Mouse (Mus musculus) cerebellum, adult 11 months (tissue): Measurements from ENCODE around the gene Myo1b.

Experiments used
- DNase-seq: peaks from one replicate; pipeline ENCODE4 v3.0.0; 2022

Myo1b gene

DNA sequence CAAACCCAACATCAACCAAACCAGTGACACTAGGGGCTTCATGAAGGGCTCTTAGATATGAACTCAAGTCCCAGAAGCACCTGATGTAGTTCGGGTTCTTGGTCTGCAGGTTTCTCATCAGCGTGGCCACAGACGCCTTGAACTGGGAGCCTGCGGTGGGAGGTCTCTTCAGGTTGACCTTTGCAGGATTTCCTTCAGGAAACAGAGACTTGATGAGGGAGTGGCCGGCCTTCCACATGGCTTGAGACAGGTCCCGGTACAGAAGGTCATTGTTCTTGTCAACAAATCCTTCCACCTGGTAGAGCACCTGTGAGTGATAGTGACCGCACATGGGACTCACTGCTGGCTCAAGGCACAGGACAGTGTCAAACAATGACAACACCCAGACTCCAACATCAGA is 137.6 kb downstream of the Myo1b start:
- no peak for DNase-seq

DNA sequence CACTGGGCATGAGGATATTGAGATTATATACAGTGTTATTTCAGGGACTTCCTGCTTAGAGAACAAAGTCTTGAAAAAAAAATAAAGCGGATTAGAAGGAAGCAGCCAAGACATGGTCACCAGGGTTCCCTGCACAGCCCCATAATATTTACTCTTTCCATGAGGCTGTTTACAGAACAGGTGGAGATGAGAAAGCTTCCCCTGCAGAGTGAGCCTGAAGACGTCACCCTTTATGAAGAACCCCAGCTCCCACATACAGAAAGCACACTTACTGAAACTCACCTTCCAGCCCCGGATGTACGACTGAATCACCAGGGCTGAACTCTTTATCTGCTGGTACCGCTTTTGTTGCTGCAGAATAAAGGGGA is 145.4 kb downstream of the Myo1b start:
- no peak for DNase-seq

DNA sequence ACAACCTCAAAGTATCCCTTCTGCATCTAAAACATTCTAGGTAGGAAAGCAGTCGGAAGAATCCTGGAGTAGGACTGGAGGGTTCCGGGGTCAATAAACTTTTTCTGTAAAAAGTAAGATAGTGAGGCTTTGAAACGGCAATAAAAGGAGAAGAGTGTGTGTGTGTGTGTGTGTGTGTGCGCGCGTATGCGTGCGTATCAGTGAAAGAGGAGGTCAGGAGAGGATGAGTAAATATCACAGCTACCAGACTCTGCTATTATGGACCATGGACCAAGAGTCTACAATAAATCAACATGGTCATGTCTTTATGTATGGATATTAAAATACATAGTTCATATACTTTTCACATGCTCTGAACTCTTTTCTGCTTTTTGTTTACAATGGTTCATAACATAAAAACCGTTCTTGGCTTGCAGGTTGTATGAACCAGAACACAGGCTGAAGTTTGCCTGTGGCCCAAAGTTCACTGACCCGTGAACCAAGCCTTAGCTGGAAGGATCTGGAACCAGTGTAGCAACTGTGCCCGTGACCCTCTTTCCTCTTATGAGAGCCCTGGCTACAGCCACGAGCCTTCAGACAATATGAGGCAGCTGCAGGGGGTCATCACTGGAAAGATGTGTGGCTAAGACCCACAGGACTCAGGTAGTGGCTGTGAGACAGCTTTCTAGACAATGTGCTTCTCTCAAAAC is 145.9 kb downstream of the Myo1b start:
- no peak for DNase-seq

DNA sequence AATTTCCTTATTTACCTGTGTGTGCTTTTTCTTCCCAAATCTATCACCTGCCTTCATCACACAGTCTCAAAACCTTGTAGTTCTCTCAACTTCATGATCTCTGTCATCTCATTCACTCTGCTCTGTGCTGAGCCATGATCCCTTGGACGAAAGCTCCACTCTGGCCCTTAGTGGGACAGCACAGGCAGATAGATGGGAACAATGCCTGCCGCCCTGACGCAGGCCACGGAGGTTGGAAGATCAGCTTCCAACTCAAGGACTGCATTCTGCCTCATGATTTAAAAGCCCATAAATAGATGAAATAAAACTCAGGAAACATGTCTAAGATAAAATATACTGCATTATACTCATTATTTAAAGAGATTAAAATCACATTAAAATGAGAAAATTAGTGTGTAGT is 149.6 kb downstream of the Myo1b start:
- DNase-seq: no peak

DNA sequence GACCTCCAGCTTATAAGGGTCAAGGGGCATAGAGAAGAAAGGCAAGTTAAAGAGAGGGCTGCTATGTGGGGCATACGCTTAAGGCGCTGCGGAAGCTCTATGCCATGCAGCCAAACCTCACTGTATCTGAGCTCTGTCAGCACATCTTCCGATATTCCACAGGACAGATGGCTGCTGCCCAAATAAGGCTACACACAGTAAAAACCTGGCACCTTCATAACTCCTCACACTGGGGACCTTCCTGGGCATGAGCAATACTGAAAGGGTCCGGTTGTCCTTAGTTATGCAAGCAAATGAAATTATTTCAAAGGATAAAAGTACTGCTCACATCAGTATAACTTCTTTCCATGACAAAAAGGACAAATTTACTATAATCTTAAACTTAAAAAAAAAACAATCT is 150.7 kb downstream of the Myo1b start:
- DNase-seq: peak; percentile 12

DNA sequence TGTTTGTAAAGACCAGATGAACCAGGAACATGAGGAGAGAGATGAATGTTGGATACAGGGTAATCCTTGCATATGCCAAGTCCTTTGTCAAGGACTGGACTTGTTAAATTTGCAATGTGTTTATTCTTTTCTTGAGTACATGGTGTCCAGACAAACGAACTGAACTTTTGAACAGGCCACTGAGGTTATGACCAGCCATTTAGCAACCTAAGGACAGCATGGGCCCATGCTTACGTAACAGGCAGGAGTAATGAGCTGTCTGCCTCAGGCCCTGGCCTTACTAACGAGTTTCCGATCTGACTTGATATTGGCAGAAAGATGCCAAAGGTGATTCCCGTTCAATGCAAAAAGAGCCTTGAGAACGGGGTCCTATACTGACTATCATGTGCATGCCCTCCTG is 156.2 kb downstream of the Myo1b start:
- no peak for DNase-seq

DNA sequence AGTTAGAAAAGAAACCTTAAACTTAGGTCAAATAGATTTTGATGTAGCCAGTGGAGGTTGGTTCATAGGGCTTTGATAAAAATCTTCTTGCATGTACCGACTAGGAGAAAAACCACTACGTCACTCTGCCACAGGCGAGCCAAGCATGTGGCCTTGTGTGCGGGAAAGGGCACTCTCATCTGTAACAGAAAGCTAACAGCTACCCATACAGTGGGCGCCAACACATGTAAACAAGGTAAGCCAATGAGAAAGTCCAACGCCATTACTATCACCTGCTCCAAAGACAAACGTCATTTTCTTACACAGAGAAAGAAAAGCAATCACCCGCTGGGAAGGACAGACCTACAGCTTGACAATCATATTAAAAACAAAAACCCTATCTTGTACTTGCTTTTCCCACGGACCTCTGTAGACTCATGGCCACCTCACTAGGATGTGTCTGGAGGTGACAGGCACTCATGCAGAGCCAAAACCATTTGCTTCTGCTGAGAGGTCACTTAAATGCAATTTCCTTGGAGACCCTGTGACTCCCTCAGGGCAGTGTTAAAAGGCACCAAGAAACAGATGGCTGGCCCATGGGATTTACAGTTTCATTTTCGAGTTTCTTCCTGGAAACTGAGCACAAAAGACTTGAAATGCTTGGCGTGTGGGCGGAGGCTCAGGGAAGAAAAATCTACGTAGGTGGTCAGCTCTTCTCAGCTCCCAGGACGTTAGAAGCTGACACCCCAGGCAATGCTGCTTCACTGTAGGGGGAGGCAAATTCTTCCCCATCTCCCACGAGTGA is 157.4 kb downstream of the Myo1b start:
- DNase-seq: no peak

DNA sequence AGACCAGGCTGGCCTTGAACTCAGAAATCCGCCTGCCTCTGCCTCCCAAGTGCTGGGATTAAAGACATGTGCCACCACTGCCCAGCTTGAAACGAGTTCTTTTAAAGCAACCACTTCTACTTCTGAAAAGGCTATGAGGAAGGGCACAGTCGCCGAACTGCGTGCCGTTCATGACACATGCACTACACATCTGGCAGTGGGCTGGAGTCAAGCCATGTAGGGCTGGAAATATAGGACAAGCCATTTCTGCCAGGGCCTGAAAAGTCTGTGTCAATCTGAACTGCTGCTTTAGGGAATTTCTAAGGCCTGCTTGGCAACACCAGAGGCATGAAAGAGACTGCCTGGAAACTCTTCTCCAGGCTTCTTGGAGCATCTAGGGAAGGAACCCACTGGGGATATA is 162.2 kb downstream of the Myo1b start:
- DNase-seq: no peak

DNA sequence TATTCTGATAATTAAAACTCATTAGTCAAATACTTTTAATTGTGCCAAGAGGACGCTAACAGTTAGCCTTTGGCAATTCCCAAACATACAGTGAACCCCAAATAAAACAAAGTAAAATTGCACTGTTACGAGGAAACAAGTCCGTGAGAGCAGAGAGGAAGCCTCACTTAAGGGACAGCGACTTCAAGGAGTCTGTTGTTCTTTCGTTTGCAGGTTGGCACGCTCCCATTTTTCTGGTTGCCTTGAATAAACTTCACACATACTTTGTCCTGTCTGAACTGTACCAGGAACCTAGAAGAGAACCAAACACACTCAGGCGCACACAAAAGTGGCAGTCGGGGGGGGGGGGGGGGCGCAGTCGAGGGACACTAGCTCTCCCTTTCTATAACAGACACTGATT is 164.9 kb downstream of the Myo1b start:
- no peak for DNase-seq

DNA sequence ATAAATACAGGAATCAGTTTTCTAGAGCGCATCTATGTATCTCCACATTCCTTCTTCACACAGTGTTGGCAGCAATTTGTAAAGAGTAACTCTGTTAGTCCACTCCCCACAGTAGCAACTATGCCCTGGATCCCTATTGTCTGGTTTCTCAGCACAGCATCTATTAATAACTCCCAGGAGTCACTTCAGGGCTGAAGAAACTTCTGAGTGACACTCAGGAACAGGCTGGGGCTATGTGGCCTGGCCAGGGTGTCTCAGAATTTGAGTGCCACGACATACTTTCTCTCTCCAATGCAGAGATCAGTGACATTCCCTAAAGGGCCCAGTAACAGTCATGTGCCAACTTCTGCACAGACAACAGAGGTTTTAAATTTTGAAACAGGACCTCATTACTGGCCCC is 167.6 kb downstream of the Myo1b start:
- no peak for DNase-seq

DNA sequence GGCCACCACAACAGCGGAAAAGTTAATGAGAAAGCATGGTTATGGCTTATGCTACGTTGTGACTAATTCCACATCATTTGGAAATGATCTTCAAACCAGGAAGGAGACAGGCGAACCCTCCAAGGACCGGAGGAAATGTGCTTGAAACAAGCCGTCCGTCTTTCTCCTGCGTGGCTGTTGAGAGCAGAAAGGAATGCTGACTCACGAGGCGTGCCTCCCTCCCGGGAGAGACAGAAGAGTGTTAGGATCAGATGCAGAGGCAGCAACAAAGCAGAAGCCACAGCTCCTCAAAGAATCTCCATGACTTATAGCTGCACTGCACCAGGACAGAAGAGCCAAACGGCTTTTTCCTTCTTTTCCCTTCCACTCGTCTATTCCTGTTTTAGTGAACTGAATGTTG is 168.4 kb downstream of the Myo1b start:
- no peak for DNase-seq

DNA sequence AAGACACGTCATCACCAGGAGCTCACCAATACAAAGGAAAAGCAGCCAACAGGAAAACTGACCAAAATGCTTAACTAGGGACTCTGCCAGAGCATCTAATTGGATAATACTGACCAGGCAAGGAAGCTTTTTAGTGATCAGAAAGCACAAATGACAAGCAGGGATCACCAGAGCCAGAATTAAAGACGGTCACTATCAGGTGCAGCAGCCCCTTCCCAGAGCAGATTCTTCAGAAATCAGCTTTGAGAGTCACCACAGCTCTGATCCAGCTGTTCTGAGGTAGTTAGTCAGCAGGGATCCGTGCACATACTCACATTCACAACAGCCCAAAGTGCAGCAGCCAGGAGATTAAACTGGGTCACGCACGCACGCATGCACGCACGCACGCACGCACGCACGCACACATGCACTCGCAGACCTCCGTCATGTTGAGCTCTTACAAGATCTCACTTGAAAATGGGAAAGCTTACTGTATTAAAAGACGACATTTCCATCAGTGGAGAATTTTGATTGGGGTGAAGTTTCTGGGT is 169.1 kb downstream of the Myo1b start:
- no peak for DNase-seq

DNA sequence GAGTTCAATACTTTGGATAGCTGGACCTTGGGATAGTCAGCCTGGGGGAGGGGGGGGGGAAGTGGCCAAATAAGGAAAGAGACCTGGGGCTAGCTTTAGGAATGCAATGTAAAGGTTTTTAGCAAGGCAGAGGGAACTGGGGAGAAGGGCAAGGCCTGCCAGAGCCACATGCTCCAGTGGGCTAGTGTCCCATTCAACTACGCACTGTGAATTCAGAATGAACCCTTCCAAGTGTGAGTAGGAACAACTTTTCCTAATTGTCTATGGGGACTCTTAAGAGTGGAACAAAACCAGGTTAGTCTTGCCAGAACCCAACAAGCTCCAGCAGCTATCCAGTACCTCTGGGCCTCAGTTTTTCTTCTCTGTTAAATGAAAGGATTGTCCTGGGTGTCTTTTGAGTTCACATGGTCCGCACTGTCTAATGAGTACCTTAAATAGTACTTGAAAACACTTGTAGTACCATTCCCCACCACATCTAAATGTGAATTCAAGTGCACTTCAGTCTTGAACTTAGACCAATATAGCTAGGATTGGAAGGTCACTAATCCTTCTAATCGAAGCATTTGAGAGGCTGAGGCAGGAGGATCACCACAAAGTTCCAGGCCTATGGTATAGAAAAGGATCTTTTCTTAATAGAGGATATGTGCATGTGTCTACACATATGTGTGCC is 172.0 kb downstream of the Myo1b start:
- no peak for DNase-seq

DNA sequence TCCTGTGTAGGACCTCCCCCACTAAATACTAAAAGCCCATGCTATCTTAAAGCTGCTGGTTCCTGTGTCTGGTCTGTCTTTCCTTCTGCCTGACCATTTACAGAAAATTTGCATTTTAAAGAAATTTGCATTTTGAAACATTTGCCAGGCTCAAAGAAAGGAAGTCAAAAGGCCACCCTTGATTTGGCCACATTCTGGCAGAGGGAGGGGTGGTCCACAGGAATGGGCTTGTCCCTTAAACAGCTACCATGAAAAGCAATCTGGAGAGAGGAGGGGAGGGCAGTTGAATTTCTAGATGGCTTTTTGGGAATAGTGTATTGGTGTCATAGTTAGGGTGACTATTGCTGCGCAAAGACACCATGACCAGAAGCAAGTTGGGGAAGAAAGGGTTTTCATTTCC is 173.3 kb downstream of the Myo1b start:
- no peak for DNase-seq

DNA sequence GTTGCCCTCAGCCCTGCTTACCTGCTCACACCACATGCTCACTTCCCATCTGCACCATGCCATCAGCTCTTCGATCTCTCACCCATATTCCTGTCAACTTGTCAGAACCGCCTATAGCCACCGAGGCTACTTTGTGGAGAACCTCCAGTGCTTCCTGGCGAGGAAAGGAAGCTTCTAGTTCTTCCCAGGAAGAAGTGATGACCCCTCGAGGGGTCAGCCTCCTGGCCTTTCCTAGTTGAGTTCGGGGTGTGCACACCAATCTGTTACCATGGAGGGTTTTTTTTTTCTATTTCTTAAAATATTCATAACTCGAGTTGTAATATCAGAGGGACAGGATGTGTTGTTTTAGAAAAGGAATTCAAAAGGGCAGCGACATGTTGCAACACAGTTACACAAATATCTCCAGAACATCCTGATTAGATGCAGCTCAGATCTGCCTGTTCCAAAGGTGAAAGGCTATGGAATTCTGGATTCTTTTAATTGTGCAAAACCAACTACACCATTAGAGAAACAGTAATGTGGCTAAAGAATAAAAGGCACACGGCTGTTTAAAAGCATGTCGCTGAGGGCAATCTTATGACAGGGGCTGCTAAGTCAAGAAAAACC is 175.1 kb downstream of the Myo1b start:
- DNase-seq: no peak

DNA sequence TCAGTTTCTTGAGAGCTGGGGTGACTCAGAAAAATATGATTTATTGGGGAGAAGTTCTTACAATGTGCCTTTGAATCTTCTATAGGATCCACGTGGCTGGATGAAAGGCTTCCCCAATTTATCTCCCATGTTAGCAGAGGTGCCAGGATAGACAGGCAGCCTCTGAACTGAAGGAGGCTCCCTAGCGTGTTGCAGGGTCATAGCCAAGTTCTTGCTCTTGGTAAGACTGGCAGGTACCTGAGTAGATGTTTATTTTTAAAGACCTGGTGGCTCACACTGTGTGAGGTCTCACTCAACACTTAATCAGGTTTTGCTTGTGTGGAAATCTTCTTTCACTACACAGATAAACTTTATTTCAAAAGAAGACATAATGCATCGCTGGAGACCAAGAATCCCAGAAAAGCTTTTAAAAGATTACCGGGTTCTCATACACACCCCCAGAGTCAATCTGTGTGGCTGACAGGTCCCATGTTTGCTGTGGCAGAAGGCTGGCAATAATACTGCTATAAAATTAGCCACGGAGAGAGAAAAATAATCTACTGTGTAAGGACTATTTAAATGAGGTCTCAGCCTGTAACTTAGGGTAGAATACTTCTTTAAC is 176.5 kb downstream of the Myo1b start:
- DNase-seq: no peak

DNA sequence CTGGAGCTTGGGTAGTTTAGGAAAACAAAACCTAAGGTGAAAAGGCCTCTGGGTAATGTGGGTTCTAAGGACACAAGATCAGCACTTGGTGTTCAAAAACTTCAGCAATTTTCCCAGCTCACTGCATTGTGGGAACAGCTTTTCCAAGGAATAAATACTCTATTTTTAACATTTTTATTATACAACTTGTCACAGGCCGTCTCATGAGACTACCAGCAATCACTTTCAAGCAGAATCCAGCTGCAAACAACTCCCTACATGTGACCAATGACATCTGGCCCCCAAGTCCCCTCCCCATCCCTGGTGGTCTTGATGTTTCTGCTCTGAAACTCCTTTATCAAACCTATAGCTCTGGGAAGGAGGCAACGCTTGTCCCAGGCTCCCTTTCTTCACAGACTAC is 179.0 kb downstream of the Myo1b start:
- no peak for DNase-seq

DNA sequence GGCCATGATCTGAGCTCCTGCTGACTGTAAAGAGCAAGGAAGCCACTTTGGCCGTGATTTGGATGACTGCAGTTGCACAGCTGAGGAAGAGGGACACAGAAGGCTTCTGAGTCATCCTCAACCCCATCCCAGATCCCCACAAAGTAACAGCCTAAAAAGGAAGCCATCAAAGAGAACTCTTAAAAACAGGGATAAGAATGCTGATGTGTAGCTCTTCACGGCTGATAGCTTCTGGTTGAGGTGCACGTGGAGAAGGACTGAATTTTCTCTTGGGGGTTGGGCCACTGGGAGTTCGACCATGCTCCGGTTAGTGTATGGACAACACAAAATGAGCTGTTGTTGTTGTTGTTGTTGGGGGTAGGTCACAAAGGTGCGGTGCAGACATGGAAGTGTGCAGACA is 181.2 kb downstream of the Myo1b start:
- no peak for DNase-seq

DNA sequence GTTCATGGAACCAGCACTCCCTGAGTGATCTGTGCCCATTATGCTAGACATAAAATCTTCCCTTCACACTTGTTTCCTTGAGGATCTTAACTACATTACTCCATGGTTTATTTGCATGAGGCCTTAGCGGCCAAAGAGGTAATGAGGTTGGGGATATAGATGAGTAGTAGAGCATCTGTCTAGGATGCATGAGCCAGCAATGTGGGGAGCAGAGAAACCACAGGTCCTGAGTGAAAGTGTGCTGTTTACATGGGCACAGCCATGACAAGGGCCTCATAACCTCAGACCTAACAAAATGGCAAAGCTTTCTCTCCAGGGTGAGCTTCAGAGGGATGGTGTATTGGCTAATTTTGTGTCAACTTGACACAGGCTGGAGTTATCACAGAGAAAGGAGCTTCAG is 186.5 kb downstream of the Myo1b start:
- no peak for DNase-seq

DNA sequence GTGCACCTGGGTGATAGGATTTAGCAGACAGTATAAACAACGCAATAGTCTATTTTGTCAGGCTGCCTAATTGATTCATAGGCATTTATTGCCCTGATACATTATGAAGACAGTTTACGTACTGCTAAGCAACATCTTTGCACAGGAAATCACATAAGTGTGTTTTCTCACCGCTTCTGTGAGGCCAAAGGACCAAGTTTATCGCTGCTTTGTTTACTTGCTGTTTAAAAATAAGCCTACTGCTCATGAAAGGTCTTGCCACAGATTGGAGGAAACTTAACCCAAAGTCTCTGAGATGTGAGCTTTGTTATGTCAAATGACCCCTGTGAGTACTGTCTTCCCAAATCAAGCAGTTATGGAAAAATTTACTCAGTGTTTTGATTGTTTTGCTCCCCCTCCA is 187.1 kb downstream of the Myo1b start:
- DNase-seq: no peak

DNA sequence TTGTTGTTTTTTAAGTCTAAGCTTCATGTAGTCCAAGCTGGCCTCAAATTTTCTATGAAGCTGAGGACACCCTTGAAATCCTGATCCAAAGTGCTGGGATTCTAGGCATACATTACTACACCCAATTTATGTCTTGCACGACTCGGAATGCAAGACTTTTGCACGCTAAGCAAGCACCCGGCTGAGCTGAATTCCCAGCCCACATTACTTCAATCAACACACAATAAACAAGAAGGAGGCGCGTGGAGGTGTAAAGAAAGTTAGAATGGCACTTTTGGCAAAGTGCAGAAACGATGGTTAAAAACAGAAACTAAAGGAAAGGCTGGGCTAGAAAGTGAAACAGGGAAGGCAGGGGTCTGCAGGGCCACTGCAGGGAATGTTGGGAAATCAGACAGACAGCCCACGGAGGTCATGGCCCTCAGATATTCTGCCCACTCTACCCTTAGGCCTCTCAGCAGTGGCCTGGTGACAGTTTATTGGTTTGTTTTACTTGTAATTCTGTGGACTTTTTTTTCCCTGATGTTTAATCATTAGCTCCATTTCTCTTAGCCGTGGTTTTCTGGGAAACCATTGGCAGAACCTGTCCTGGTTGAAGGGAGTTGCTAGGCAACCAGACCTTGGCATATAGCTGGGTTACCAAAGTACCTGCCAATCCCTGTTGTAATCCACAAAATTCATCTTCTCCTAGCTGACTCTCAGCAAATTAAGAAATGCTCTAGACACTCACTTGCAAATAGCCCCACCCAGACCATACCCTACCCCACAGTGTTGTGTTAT is 195.8 kb downstream of the Myo1b start:
- no peak for DNase-seq

DNA sequence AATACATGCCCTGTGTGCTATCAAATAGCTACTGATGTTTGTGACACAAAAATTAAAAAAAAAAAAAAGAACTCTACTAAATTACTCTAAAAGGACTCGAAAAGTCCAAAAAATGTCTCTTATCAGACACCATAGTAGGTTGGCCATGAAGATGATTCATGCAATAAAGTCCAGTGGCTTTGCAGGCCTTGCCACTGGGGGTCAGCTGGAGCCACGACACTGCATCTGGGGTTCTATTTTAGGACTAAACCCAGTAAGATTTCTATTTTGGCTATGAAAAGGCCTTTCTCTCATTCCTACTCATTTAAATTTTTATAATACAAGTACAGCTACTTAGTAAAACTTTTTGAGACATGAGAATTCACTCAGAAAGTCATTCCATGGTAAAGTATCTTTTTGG is 205.0 kb downstream of the Myo1b start:
- DNase-seq: no peak
